Mouse (Mus musculus) right cerebral cortex, adult 18-20 months (tissue): Measurements from ENCODE around the gene Slc4a4.

Experiments
- DNase-seq: peaks from one replicate; pipeline ENCODE4 v3.0.0; 2022; ENCODE audit warnings: mixed read lengths

Slc4a4 gene

DNA sequence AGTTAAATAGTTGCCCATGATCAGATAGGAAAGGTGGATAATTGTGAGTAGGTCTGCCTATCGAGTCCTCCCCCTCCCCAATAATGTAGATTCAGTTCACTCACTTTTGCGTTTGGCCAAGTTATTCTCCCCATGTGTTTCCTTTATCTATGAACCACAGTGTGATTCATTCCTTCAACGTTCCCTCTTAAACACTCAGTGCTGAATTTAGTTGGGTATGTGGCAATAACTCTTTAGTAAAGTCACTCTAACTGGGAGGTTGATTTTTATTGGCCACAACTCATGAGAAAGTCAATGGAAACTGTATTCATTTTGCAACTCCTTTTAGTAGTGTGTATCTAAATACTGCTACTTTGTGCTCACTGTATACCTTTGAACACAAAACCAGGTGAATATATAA is 125.8 kb downstream of the Slc4a4 start:
- DNase-seq = no peak

GRCm38 (mm10) chr5:89014782-89015181 is 128.2 kb downstream of the Slc4a4 start:
- no peak for DNase-seq

DNA sequence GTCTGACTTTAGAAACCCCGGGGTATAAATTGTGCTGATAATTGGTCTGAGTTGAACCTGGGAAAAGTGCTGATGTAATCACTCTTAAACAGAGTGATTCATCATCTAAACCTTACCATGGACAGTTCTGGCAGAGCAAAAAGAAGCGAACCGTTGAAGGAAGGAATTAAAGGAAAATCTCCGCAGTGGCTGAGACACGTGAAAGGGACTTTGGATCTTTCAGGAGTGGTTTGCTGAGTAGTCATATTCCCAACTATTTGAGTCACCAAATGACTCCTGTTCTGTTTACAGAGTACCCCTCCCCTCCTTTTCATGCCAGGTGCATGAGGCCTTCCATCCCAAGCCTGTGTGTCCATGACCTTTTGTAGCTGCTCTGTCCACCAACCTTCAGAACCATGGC is 129.3 kb downstream of the Slc4a4 start:
- no peak for DNase-seq

DNA sequence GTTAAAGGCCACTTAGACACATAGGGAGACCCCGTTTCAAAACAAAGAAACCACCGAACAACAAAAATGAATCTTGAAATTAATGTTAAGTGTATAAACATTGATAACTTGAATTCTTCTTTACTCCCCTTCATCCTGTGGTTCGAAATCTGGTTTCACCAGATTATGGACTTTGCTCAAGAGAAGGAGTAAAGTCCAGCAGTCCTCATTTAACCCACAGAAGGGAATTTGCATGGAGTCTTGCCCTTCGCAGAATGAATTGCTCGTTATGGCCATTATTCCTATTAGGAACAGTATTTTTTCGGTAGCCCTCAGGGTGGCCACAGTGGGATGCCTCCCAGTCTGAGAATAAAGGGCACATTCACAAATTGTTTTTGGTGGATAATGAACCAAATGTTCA is 131.9 kb downstream of the Slc4a4 start:
- no peak for DNase-seq

- DNase-seq = no peak
Observed at GRCm38 (mm10) chr5:89024413-89024812, 137.8 kb downstream of the Slc4a4 start.

DNA sequence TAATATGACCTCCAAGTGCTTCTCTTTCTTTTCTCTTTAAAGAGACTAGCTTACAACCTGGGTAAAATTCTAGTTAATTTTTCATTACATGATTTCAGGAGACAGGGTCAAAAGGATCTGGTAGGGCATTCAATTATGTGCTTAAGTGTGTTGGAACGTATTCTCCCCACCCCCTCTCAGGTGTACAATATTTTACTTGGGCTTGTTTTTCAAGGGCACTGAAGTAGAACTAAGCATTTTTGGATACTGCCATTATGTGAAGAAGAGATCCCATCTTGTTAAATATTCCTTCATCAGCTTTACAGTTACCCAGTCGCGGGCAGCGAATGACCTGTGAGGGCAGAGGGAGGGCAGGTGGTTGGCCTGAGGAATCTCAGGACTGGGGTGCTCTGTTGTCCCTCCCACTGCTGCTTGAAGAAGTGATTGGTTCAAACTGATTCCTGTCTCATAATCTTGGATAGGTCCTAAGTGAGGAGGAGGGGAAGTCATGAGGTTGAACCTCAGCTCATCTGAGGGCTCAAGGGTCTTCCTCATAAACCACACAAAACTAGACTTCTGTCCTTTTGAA is 141.0 kb downstream of the Slc4a4 start:
- DNase-seq = no peak

DNA sequence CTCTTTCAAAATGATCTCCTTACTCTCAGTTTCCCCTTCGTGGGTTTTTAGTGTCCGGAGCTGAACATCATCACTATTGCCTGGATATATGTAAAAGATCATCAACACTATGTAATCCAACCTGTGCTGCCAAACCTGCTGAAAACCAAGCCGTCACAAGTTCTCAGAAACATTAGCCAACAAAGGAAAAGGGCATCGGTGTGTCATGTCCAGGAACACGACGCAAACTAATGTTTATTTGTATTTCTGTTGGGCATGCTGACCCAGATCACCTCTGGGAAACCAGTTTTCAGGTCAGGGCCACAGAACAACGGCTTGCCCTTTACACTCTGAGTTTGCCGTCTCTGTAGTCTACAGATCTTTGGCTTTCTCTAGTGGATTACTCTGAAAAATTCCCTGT is 146.0 kb downstream of the Slc4a4 start:
- DNase-seq = no peak

GRCm38 (mm10) chr5:89033256-89033655 is 146.6 kb downstream of the Slc4a4 start:
- no peak for DNase-seq

GRCm38 (mm10) chr5:89036147-89036546 is 149.5 kb downstream of the Slc4a4 start:
- no peak for DNase-seq

DNA sequence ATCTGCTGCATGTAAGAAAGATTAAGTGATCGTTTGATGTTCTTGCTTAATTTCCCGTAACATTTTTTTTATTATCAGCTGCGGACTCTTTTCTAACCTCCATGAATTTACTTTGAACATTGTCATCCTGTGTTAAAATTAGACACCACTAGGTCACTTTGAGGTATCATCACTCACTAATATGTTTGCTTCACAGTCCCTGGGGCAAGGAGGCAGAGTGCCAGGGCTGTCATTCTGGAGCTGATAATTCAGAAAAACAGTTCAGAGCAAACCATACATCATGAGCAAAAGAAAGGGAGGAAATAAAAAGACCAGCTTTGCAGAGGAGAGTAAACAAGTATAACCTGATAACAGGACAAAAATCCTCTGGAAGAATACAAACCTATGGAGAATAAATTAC is 154.2 kb downstream of the Slc4a4 start:
- no peak for DNase-seq

- DNase-seq = no peak
Observed at GRCm38 (mm10) chr5:89043846-89044245, 157.2 kb downstream of the Slc4a4 start.

- DNase-seq = no peak
Observed at GRCm38 (mm10) chr5:89044801-89045200, 158.2 kb downstream of the Slc4a4 start.

GRCm38 (mm10) chr5:89051577-89051976 is 165.0 kb downstream of the Slc4a4 start:
- DNase-seq = no peak

GRCm38 (mm10) chr5:89052230-89052629 is 165.6 kb downstream of the Slc4a4 start:
- no peak for DNase-seq

DNA sequence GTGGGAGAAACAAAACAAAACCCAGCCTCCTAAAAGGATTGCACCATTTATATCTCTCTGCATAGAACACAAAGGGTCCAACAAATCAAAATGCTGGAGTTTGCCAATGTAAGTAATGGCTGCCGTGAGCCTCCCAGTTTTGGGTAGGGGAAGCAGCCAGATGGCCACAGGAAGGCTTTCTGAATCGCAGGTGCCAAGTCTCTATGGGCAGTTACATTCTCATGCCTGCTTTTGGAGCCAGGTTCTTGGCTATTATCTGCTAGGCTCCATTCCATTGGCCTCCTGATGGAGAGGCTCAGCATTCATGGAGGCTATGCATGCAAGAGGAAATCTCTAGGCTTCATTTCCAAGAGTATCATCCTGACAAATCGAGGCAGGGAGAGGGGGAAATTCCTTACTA is 169.0 kb downstream of the Slc4a4 start:
- no peak for DNase-seq

DNA sequence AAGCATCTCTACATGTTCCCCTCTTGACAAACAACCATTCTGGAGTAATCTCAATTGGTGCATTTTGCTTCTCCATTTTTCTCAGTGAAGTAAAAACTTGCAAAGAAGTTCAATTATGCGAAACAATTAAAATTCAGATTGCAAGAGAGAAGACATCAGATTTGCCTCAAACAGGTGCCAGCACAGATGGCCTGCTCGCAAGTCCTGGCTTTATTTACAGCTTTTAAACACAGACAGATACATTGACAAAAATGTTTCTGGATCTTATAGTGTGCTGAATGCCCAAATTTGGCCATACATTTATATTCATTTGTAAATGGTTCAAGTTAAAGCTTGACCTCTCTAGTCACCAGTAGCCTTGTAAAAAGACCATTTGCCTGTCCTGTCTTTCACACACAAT is 169.8 kb downstream of the Slc4a4 start:
- peak; percentile 60 for DNase-seq

- no peak for DNase-seq
Observed at GRCm38 (mm10) chr5:89061097-89061496, 174.5 kb downstream of the Slc4a4 start.

GRCm38 (mm10) chr5:89062286-89062685 is 175.7 kb downstream of the Slc4a4 start:
- DNase-seq = no peak

DNA sequence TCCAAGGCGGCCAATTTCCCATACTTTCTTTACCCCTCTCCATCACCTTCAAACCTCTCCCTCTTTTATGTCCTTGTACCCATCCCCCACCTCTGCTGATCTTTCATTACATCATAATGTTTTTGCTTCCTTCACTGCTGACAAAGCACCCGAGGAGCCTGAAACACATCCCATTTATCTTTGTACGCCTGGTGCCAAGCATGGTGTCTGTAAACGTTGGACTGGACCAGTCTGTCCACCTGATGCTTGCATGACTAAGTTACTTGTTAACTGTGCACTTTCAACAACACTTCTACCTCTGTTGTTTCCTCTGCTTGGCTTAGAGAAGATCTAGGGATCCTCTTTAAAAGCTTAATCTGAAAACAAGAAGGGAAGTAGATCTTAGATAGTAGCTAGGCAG is 180.5 kb downstream of the Slc4a4 start:
- DNase-seq = no peak

DNA sequence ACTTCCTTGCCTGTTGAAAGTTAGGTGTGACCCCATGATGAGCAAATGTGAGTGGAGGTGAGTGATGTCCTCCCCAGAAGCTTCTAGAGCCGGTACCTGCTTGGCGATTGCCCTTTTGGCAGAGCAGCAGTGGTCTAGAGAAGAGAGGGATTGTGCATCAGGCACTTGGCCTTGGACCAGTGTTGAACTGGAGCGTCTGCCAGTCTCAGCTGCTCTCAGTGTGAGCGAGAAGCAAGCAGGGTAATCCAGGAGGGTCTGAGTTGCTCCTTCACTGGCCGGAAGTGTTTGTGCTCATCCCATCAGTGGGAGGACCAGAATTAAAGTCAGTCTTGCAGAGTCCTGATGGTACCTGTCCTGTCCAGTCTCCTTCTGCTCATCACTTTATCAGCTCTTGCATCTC is 181.5 kb downstream of the Slc4a4 start:
- no peak for DNase-seq

GRCm38 (mm10) chr5:89070051-89070450 is 183.4 kb downstream of the Slc4a4 start:
- no peak for DNase-seq

- DNase-seq = no peak
Observed at GRCm38 (mm10) chr5:89071957-89072356, 185.3 kb downstream of the Slc4a4 start.

DNA sequence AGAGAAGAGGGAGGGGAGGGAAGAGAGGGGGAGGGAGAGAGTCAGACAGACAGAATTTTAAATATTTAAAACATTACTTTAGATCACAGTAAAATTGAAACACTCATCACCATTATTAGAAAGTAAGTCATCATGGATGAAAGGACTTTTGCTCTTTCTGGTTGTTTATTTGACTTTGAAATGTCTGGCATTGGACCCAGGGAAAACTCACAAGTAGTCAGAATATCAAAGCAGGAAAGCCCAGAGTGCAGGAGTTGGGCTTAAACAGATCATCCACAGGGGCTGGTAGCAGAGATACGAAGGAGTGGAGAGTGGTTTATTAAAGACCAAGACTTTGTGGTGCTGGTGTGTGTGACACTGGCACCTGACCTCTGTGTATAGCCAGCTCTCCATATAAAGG is 191.1 kb downstream of the Slc4a4 start:
- no peak for DNase-seq

DNA sequence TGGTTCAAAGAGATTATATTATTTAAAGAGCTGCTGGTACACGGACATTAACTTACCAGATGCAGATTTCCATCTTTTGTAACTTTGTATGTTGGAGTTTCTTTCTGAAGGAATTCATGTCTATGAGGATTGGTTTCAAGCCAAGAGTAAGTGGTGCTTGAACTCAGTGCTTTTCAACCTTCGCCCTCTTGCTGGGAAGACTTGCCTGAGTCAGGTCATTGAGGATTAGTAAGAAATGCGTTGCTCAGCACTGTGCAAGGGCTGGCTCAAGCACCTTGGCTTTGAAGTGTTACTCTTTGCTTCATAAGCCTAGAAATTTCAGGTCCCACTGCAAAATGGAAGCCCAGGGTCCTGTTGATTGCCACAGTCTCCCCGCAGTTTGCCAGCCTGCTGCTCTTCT is 196.9 kb downstream of the Slc4a4 start:
- DNase-seq = no peak

- DNase-seq = peak; percentile 43
Observed at GRCm38 (mm10) chr5:89087916-89088315, 201.3 kb downstream of the Slc4a4 start.

GRCm38 (mm10) chr5:89088462-89088861 is 201.8 kb downstream of the Slc4a4 start:
- peak; percentile 32 for DNase-seq
